Mouse (Mus musculus) myocyte (in vitro differentiated cells): ENCODE results near the gene Imp3.

Source experiments
- MAX ChIP-seq: IDR thresholded peaks from one replicate; pipeline ENCODE4 v1.6.1; 2011; ENCODE audit warnings: low read depth, mild to moderate bottlenecking, control low read depth
- MYOD1 ChIP-seq, 3 experiments: IDR thresholded peaks; one replicate each; pipeline ENCODE4 v1.6.1; 2011; ENCODE audit warnings: control low read depth in 2 of 3, low read depth in 2 of 3, mild to moderate bottlenecking in 2 of 3, moderate library complexity in 1 of 3; ENCODE audit not compliant: insufficient read length in 2 of 3, control insufficient read depth in 1 of 3
- POLR2A ChIP-seq: IDR thresholded peaks from one replicate; pipeline ENCODE4 v1.6.1; 2011; ENCODE audit warnings: low read depth, mild to moderate bottlenecking, control low read depth, moderate library complexity; ENCODE audit not compliant: insufficient read length
- POLR2AphosphoS2 ChIP-seq: IDR thresholded peaks from one replicate; pipeline ENCODE4 v1.6.1; 2011; ENCODE audit warnings: low read depth, control low read depth; ENCODE audit not compliant: insufficient read length
- SRF ChIP-seq: IDR thresholded peaks from one replicate; pipeline ENCODE4 v1.6.1; 2011; ENCODE audit warnings: low read depth; ENCODE audit not compliant: control insufficient read depth, insufficient read length
- TCF3 ChIP-seq: IDR thresholded peaks from one replicate; pipeline ENCODE4 v1.6.1; 2011; ENCODE audit warnings: low read depth, control low read depth; ENCODE audit not compliant: insufficient read length
- USF1 ChIP-seq: IDR thresholded peaks from one replicate; pipeline ENCODE4 v1.6.1; 2011; ENCODE audit warnings: low read depth, mild to moderate bottlenecking, control low read depth, moderate library complexity

- no peak for TF ChIP-seq POLR2A
- TF ChIP-seq POLR2AphosphoS2 = no peak
- TF ChIP-seq SRF = no peak
- no peak for TF ChIP-seq MYOD1 (IDR thresholded peaks at IDR 0.05; ENCODE audit: control insufficient read depth in 1 of 3, insufficient read length in 2 of 3, low read depth in 2 of 3)
- TF ChIP-seq MAX = no peak
- no peak for TF ChIP-seq TCF3
- no peak for TF ChIP-seq USF1
These were observed 24.3 kb downstream of the Imp3 start for GRCm38 (mm10) chr9:56961591-56961990.
